8 mouse cellular contexts compared by ENCODE assay signal in the genomic region with DNA sequence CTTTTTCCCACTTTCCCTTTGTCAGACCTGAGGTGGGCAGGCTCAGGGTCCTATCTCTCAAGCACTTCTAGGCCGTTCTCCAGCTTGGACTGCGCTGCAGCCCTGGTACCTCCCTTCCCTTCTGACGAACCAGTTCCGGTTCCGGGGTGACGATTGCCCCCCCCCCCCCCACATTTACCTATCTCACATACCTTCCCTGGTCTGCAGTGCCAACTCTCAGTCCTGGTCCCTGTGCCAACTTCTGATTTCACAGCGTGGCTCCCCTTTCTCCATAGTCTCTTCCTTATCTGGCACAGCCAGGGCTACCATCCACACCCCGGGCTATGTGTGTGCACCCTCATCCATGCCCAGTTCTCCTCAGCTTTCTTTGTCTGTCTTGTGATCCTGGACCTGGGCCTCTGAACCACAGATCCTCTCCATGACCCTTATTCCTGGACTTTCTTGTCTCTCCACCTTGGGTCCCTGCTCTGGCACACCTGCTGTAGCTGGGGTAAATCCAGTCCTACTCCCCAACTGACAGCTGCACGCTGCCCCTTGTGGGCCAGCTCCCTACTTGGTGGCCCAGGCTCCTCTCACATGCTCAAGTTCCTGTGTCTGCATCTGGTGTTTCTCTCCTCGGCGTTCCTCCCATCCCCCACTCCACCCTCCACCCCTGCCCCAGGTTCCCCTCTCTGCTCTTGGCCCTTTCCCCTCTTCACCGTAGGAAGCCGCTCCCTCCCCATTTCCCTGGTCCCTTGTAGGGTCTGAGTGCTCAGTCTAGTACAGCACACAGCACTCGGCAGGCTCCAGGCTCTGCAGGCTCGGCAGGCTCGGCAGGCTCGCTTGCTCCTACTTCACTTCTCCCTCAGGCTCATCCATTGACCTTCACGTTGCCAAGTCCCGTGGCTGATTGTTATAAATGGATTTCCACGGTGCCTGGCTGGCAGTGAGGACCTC. TPM values are rescaled to one million over a fixed set of nuclear protein-coding genes. Genes with fewer than 3 reads are reported as not detected.
A peak's percentile ranks its signal among the peaks of the same experiment; 100 is the strongest.
DNase-seq lines count a peak whose midpoint lies in the region; ATAC-seq and TF ChIP-seq lines count a peak whose summit lies in the region.

No protein-coding gene starts in this region.

- H3K9me3 ChIP-seq in heart, postnatal 0 days (replicated peaks; ENCODE audit: control insufficient read depth, low read length), result no peaks in the 10 kb centered on the region
- no peaks in the 10 kb centered on the region for H3K9me3 ChIP-seq in liver, embryonic 12.5 days (replicated peaks)
- H3K9me3 ChIP-seq in neural tube, embryonic 13.5 days, result no peaks in the 10 kb centered on the region

- peak overlapping the region; percentile 52 for H3K27ac ChIP-seq in heart, postnatal 0 days (ENCODE audit: low read depth)
- peak overlapping the region; percentile 96 for H3K27ac ChIP-seq in liver, embryonic 12.5 days
- H3K27ac ChIP-seq in neural tube, embryonic 13.5 days (replicated peaks), result peak overlapping the region; percentile 20; the same call in 1 of the 2 replicates

- TF ChIP-seq EP300 in heart, postnatal 0 days (IDR thresholded peaks at IDR 0.05; ENCODE audit: low read depth), result no peak

- DNase-seq in ovary, postnatal 36 days (ENCODE audit: low spot score), result peak; percentile 65
- no peak for DNase-seq in ovary, adult 18-20 months (ENCODE audit: low spot score)
- DNase-seq in c-Kit-positive CD71-positive TER-119-positive erythroid progenitor cells, embryonic 14.5 days (ENCODE audit: low spot score), result peak; percentile 72
- DNase-seq in heart, postnatal 0 days (ENCODE audit: low spot score), result peak; percentile 63
- DNase-seq in right cerebral cortex, postnatal 4 days, result no peak
- DNase-seq in layer of hippocampus, postnatal 25 days (ENCODE audit: extremely low spot score in 1 of 2, low spot score in 1 of 2), result no peak

- 10% methylated on average over 16 of the region's 20 CpGs for WGBS in heart, postnatal 0 days
- WGBS in liver, embryonic 12.5 days (ENCODE audit: insufficient replicate concordance), result 8% methylated on average over 17 of the region's 20 CpGs
- 26% methylated on average over 19 of the region's 20 CpGs for WGBS in neural tube, embryonic 13.5 days

- H3K9ac ChIP-seq in heart, postnatal 0 days (replicated peaks; ENCODE audit: low read depth, low read length), result 0 out of 2 replicates have a peak overlapping the region, but pooled peaks have one; percentile 7
- peak overlapping the region; percentile 59 for H3K9ac ChIP-seq in liver, embryonic 12.5 days
- H3K9ac ChIP-seq in neural tube, embryonic 13.5 days, result peak overlapping the region; percentile 58

- peak; percentile 72 for ATAC-seq in heart, postnatal 0 days (ENCODE audit: insufficient read depth, low read depth)
- peak; percentile 81 for ATAC-seq in liver, embryonic 12.5 days
- peak; percentile 45 for ATAC-seq in neural tube, embryonic 13.5 days (ENCODE audit: low read depth)

- 0 out of 2 replicates have a peak overlapping the region, but pooled peaks have one; percentile 2 for H3K4me3 ChIP-seq in heart, postnatal 0 days (ENCODE audit: low read depth, low read length)
- H3K4me3 ChIP-seq in liver, embryonic 12.5 days, result peak overlapping the region; percentile 41
- no peak overlapping the region for H3K4me3 ChIP-seq in neural tube, embryonic 13.5 days

- peaks cover 3% of the 10 kb centered on the region; the same call in 1 of the 2 replicates for H3K27me3 ChIP-seq in heart, postnatal 0 days (ENCODE audit: control insufficient read depth, insufficient read depth, low read length)
- peaks cover 29% of the 10 kb centered on the region for H3K27me3 ChIP-seq in liver, embryonic 12.5 days (replicated peaks)
- H3K27me3 ChIP-seq in neural tube, embryonic 13.5 days, result peaks cover 9% of the 10 kb centered on the region

- H3K4me1 ChIP-seq in heart, postnatal 0 days (ENCODE audit: control insufficient read depth, insufficient read depth), result peaks cover 33% of the 10 kb centered on the region
- H3K4me1 ChIP-seq in liver, embryonic 12.5 days, result peaks cover 67% of the 10 kb centered on the region
- H3K4me1 ChIP-seq in neural tube, embryonic 13.5 days (replicated peaks), result peaks cover 34% of the 10 kb centered on the region

- H3K36me3 ChIP-seq in heart, postnatal 0 days (replicated peaks; ENCODE audit: control insufficient read depth, insufficient read depth, low read length), result no peaks in the 10 kb centered on the region
- no peaks in the 10 kb centered on the region for H3K36me3 ChIP-seq in liver, embryonic 12.5 days
- no peaks in the 10 kb centered on the region for H3K36me3 ChIP-seq in neural tube, embryonic 13.5 days

- no peak for TF ChIP-seq CTCF in heart, postnatal 0 days (IDR thresholded peaks at IDR 0.05; ENCODE audit: low read depth)

- peak overlapping the region; percentile 34 for H3K4me2 ChIP-seq in heart, postnatal 0 days (ENCODE audit: low read depth, low read length)
- H3K4me2 ChIP-seq in liver, embryonic 12.5 days, result peak overlapping the region; percentile 67
- peak overlapping the region; percentile 32; the same call in 1 of the 2 replicates for H3K4me2 ChIP-seq in neural tube, embryonic 13.5 days

RNA-seq across cellular contexts. Expression of a gene that starts 5.5 kb away (rescaled TPM):
- 763 and 766 TPM in 2 replicates for total RNA-seq in heart, postnatal 0 days (2014; rRNA removed; ENCODE audit: low replicate concordance)
- polyA plus RNA-seq in heart, postnatal 0 days (2015; fragmentation: Nextera tagmentation; extraction: Ambion mirVana), result 480 and 487 TPM in 2 replicates
- polyA plus RNA-seq in liver, embryonic 12.5 days (2016; fragmentation: Nextera tagmentation; extraction: Ambion mirVana), result 912 and 924 TPM in 2 replicates
- polyA plus RNA-seq in neural tube, embryonic 13.5 days (2015; fragmentation: Nextera tagmentation; extraction: Ambion mirVana), result 597 and 620 TPM in 2 replicates
- 100 to 1,000 TPM; 494 to 606 TPM for total RNA-seq in layer of hippocampus, postnatal 25 days (2021)

RNA-seq across cellular contexts. Expression of a gene that starts 6.1 kb away (rescaled TPM):
- 104 and 144 TPM in 2 replicates for total RNA-seq in heart, postnatal 0 days (2014; rRNA removed; ENCODE audit: low replicate concordance)
- polyA plus RNA-seq in heart, postnatal 0 days (2015; fragmentation: Nextera tagmentation; extraction: Ambion mirVana), result 140 and 150 TPM in 2 replicates
- polyA plus RNA-seq in liver, embryonic 12.5 days (2016; fragmentation: Nextera tagmentation; extraction: Ambion mirVana), result 20.4 and 21.9 TPM in 2 replicates
- 27.2 and 36.0 TPM in 2 replicates for polyA plus RNA-seq in neural tube, embryonic 13.5 days (2015; fragmentation: Nextera tagmentation; extraction: Ambion mirVana)
- total RNA-seq in layer of hippocampus, postnatal 25 days (2021), result 100 to 1,000 TPM; 387 to 409 TPM

RNA-seq across cellular contexts. Expression of a gene that starts 35.7 kb away (rescaled TPM):
- 37.3 and 41.2 TPM in 2 replicates for total RNA-seq in heart, postnatal 0 days (2014; rRNA removed; ENCODE audit: low replicate concordance)
- polyA plus RNA-seq in heart, postnatal 0 days (2015; fragmentation: Nextera tagmentation; extraction: Ambion mirVana), result 25.0 and 29.1 TPM in 2 replicates
- polyA plus RNA-seq in liver, embryonic 12.5 days (2016; fragmentation: Nextera tagmentation; extraction: Ambion mirVana), result 18.5 and 18.9 TPM in 2 replicates
- 35.9 and 38.9 TPM in 2 replicates for polyA plus RNA-seq in neural tube, embryonic 13.5 days (2015; fragmentation: Nextera tagmentation; extraction: Ambion mirVana)
- 10 to 100 TPM; 25.1 to 33.8 TPM for total RNA-seq in layer of hippocampus, postnatal 25 days (2021)

Comparison
In these comparisons a context has a peak if more than half of its experiments do, and no peak if none do; other contexts are left out.
1. DNase-seq: peak in ovary, postnatal 36 days (single experiment), c-Kit-positive CD71-positive TER-119-positive erythroid progenitor cells, embryonic 14.5 days (single experiment) and heart, postnatal 0 days (single experiment); none in ovary, adult 18-20 months (single experiment), right cerebral cortex, postnatal 4 days (single experiment) and layer of hippocampus, postnatal 25 days (0 of 2).
2. H3K27ac ChIP-seq: peak in every context shown above with its lines; median percentile 96 in liver, embryonic 12.5 days; 52 in heart, postnatal 0 days; 20 in neural tube, embryonic 13.5 days.
3. H3K9ac ChIP-seq: peak in every context shown above with its lines; median percentile 59 in liver, embryonic 12.5 days; 58 in neural tube, embryonic 13.5 days; 7 in heart, postnatal 0 days.
4. Peak in every context shown above with its lines, with median percentiles within 50 percentile points of each other: ATAC-seq and H3K4me2 ChIP-seq.